Mouse (Mus musculus) fibroblast of lung, adult 2 months (primary cell): ENCODE data around the gene Clrn1.

Experiments
- DNase-seq: peaks from one replicate; pipeline ENCODE4 v3.0.0-alpha.2; 2011; ENCODE audit warnings: low read depth

Clrn1 gene

DNA sequence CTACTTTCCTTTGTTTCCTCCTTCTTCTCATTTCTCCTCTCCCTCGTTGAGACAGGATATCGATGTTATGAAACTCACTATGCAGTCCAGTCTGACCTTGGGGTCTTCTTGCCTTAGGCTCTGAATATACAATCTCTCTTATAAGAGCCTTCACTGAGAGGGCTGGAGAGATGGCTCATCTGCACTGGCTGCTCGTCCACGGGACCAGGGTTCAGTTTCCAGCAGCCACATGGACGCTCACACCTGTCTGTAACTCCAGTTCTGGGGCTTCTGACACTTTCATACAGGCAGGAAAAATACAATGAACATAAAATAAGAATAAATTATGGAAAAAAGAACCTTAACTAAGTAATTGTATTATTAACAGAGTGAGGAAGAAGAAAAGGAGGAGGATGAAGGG lies 53.6 kb downstream of the Clrn1 start:
- DNase-seq: no peak

GRCm38 (mm10) chr3:58829926-58830325 lies 55.2 kb downstream of the Clrn1 start:
- DNase-seq: no peak

DNA sequence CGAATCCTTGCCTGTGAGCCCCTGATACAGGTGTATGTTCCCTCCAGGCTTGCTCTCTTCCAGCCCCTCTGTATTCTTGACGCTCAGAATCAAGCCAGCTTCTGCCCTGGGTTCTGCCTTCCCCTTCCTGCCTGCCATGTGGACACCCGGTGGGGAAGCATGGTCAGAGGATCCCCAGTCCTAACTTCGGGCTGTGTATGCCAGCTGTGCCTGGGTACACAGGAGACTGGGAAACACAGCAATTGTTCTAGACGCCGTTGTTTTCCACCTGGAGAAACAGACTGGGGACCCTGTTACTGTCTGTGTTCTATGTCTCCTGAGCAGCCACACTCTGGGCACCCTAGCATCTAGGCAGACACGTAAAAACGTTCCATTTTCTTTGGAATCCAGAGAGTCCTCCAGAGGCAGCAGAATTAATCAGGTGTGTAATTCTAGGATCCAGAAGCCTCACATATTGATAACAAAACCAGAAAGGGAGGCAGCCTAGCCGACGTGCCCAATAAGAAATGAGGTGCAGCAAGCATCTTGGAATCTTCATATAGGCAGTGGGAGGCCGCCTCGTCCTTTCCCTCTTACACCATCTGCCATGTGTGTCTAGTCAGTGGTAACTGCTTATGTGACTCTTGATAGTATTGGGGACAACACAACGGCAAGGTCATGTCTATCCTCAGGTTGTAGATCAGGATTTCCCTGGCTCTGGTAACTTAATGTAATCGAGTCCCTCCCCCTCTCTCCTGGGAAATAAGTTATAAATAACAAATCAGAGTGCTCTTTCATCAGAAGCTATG lies 56.6 kb downstream of the Clrn1 start:
- DNase-seq: no peak

DNA sequence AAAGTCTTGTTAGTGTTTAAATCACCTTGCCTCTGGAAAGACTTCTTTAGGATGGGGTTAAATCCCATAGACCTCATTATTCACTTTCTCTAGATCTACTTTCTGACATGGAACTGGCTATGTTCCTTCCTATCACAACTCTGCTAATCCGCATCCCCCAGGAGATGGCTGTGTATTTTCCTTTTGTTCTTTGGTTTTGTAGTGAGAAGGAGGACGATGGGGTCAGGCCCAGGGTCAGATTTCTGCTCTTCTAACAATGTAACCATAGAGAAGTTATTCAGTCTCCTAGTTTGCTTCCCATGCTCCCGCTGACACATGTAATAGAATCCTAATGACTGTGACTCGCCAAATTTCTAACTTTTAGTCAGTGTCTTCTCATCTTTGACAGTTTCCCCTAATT lies 58.9 kb downstream of the Clrn1 start:
- no peak for DNase-seq

- no peak for DNase-seq
Observed at GRCm38 (mm10) chr3:58822211-58822610, 62.9 kb downstream of the Clrn1 start, which contains the start of gene Mindy4b-ps. Mindy4b-ps (minus strand) TSS chr3:58822311.

DNA sequence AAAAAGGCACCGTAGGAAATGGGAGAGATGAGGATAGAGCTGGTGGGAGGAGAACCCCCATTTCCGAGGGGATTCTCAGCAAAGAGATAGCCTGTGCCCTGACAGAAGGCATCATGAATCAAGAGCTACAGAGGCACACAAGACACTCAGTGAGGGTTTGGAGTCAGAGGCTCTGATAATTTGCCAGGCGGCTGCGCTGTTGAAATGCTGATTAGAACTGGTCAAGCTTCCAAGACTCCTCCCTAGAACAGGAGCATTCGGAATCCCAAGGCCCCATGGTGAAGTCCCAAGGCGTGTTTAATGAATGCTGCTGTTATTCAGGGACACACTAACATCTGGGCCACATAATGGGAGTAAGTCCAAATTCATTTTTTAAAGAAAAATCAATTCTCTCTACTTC lies 67.8 kb downstream of the Clrn1 start:
- DNase-seq: no peak

DNA sequence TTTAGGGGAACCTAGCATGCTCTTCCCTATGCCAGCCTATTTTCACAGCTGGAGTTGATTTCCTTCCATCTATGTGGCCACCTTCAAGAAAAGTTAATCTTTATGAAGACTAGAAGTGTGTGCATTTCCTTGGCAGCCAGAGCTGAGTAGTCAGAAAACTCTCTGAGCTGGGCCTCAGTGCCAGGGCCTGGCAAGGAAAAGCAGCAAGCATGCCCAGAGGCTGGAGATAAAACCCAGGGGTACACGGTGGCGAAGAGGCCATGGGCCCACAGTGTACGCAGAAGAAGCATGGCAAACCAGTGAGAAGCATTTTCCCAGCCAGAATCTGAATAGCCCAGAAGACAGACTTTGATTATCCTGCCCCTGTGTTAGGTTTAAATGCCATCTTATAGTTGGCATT lies 70.9 kb downstream of the Clrn1 start:
- no peak for DNase-seq

DNA sequence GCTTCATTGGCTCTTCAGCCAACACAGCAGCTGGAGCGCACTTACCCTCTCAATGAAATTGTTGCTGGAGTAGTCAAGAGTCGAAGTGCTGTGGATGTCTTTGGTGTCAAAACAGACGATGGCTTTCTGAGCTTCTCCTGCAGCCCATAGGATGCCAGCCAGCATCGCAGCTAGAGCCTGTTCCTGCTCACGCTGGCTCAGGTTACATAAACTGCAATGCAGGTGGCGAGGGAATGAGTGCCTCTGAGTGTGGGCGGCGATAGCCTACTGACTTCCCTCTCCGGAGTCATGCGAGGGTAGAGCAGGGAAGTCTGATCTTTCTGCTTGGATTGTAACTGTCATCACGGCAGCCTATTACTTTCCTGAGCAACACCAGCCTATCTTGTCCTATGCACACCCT lies 74.8 kb downstream of the Clrn1 start:
- DNase-seq: no peak

DNA sequence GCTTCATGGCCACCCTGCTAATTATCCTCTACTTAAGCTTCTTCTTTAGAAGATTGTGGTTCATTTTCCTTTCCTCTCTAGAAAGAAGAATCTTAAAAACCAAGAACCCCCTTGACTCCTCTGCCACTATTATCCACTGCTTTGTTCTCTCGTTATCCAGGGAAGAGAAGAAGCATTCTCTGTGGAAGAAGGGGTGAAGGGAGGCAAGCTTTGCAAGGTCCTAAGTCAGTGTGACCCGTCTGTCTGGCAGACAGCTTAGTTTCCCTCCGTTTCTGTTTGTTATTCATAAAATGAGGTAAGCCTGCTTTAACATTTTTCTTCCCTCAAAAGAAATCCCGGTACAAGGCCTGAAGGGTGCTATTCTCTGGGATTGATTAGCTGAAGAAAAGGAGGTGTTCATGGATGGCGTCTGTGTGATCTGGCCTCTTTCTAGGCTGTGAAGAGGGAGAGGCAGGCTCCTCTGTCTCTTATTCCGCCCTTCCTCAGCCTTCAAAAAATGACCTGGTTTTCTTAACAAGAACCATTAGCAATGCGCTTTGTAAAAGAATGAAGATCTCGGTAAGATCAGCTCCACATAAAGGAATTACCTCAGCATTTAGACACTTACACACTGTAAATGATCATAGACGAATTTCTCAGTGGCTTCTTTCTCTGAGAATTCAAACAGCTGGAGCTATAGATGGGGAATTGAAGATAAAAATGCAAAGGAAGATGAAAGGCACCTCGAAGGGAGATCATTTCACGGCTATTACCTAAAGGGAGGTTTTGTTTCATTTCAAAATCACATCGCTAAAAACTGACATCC lies 75.8 kb downstream of the Clrn1 start:
- no peak for DNase-seq

DNA sequence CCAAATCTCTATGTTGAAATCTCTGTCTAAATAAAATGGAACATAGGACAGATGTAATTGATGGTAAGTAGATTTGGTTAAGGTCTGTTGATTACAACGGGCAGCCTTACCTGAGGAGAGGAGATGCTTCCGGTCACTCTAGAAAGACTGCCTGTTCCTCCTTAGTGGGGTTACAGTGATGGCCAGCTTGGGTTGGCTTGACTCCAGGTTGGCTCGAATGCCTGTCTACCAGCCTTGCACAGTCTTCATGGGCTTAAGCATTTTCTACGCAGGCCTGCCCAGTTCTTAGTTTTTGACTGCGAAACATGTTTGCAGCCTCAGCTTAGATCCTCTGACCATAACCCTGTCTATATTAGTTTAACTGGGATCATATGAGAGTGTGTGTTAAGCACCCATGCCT lies 76.5 kb downstream of the Clrn1 start:
- DNase-seq: no peak

DNA sequence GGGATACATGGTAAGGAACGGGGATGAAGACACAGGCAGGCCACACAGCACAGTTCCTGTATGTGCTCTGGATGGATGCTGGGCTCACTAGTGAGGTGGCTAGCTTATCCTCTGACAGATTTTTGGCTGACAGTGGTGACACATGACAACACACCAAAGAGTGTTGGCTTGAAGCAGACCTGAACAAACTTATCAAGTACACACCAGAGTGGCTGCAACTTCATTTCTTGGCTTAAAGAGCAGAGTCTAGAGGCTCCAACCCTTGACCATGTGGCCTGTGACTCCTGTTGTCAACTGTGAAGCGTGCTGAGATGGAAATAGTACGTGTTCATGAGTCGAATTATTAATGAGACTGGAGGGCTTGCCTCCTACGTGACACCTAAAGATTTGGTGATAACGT lies 80.4 kb downstream of the Clrn1 start:
- DNase-seq: no peak

GRCm38 (mm10) chr3:58798676-58799075 lies 86.5 kb downstream of the Clrn1 start:
- DNase-seq: no peak

GRCm38 (mm10) chr3:58798245-58798644 lies 86.9 kb downstream of the Clrn1 start:
- DNase-seq: no peak
